Mouse (Mus musculus) testis, adult 2 months (tissue): ENCODE measurements around the gene Camta2.

Experiments
- CTCF ChIP-seq: fragments of 200-500 bp; IDR thresholded peaks from 2 replicates; pipeline ENCODE4 v1.5.1; 2012; ENCODE audit warnings: low read depth, mild to moderate bottlenecking, inconsistent platforms, low read length, moderate library complexity; ENCODE audit not compliant: control insufficient read depth, insufficient read depth, insufficient replicate concordance
- POLR2A ChIP-seq: fragments of 200-500 bp; IDR thresholded peaks from 2 replicates; pipeline ENCODE4 v1.6.1; 2012; ENCODE audit warnings: low read depth, mild to moderate bottlenecking, inconsistent platforms, low read length, moderate library complexity; ENCODE audit not compliant: control insufficient read depth

- TF ChIP-seq CTCF, result no peak
- no peak for TF ChIP-seq POLR2A
These were observed 35.0 kb downstream of the Camta2 start for GRCm38 (mm10) chr11:70652884-70653344.
